Mouse (Mus musculus) lung, postnatal 0 days (tissue): ENCODE results near the gene Map6.

Source experiments
- CTCF ChIP-seq: IDR thresholded peaks from 2 replicates; pipeline ENCODE4 v1.5.1; 2016; ENCODE audit warnings: antibody characterized with exemption, mild to moderate bottlenecking
- EP300 ChIP-seq: IDR thresholded peaks from 2 replicates; pipeline ENCODE4 v1.6.1; 2016; ENCODE audit warnings: antibody characterized with exemption, mild to moderate bottlenecking, control low read depth

DNA sequence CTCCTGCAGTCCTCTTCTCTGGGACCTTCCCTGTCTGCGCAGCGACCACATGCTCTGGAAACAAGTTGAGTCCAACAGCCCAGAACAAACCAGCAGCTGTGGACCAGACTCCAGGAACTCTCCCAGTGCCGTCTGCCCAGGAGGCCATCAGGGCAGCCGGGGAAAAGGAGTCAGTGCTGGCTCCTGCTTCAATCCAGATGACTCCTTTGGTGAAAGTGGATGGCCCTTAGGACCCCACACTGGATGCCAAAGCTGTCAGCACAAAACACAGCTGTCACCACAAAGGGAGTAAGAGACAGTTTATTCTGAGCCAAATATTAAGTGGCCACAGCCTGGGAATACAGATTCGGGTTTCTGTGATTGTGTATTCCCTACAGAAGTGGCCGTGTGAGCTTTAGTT lies 23.7 kb downstream of the Map6 start:
- TF ChIP-seq CTCF (no peak), EP300 (no peak)
